Mouse (Mus musculus) forebrain, embryonic 16.5 days (tissue): Measurements from ENCODE around the gene Rab3gap2. TPM values are rescaled to one million over a fixed set of nuclear protein-coding genes. Genes with fewer than 3 reads are reported as not detected.

Source experiments
- ATAC-seq: fragments of 200-750 bp; cut with Nextera tagmentation; 2 replicates; pipeline ENCODE4 v1.8.0; 2017; ENCODE audit warnings: mild to moderate bottlenecking, moderate library complexity
- H3K27ac ChIP-seq: fragments of 300-500 bp; sonication (generic); 2 replicates; pipeline ENCODE4 v1.5.1; 2014; ENCODE audit warnings: low read length, control low read depth
- H3K27me3 ChIP-seq: fragments of 300-500 bp; sonication (generic); replicated peaks from 2 replicates; pipeline ENCODE4 v1.6.1; 2014; ENCODE audit warnings: low read length; ENCODE audit not compliant: control insufficient read depth, insufficient read depth
- H3K36me3 ChIP-seq: fragments of 300-500 bp; sonication (generic); 2 replicates; pipeline ENCODE4 v1.6.1; 2014; ENCODE audit not compliant: control insufficient read depth, insufficient read depth
- H3K4me1 ChIP-seq: fragments of 300-500 bp; sonication (generic); replicated peaks from 2 replicates; pipeline ENCODE4 v1.6.1; 2014; ENCODE audit warnings: low read length; ENCODE audit not compliant: control insufficient read depth, insufficient read depth
- H3K4me2 ChIP-seq: fragments of 300-500 bp; sonication (generic); 2 replicates; pipeline ENCODE4 v1.6.1; 2014; ENCODE audit warnings: mild to moderate bottlenecking, low read length, control low read depth
- H3K4me3 ChIP-seq: fragments of 300-500 bp; sonication (generic); replicated peaks from 2 replicates; pipeline ENCODE4 v1.5.1; 2014; ENCODE audit warnings: mild to moderate bottlenecking, low read length, control low read depth
- H3K9ac ChIP-seq: fragments of 300-500 bp; sonication (generic); replicated peaks from 2 replicates; pipeline ENCODE4 v1.6.1; 2014; ENCODE audit warnings: low read depth, low read length, control low read depth
- H3K9me3 ChIP-seq: fragments of 300-500 bp; sonication (generic); 2 replicates; pipeline ENCODE4 v1.6.1; 2016; ENCODE audit warnings: low read length; ENCODE audit not compliant: control insufficient read depth
- WGBS: fragments of 180-500 bp; shearing (Covaris S2); extraction: QIAGEN DNeasy Blood & Tissue Kit; methylation state at CpG from one replicate; pipeline ENCODE4 v1.1.7; 2014; 5-methylcytosine and 5-hydroxymethylcytosine counted together
- polyA plus RNA-seq: library from polyadenylated mRNA; unstranded; fragments of >200 nt; fragmentation: Nextera tagmentation; extraction: Ambion mirVana; gene quantifications from 2 replicates; pipeline ENCODE4 v1.2.1, GENCODE M21; 2015

Rab3gap2 gene
- polyA plus RNA-seq, 1 experiment from 2014 or later = 30.2 TPM

GRCm38 (mm10) chr1:185196323-185196722, 7.6 kb upstream of the Rab3gap2 start:
- WGBS = 87% methylated on average over 3 of the region's 3 CpGs
- Histone ChIP-seq H3K27ac (no peak overlapping the region), H3K4me2 (no peak overlapping the region), H3K9ac (no peak overlapping the region), H3K9me3 (no peaks in the 10 kb centered on the region), H3K4me3 (no peak overlapping the region), H3K4me1 (peaks cover 4% of the 10 kb centered on the region; the same call in 1 of the 2 replicates), H3K36me3 (no peaks in the 10 kb centered on the region), H3K27me3 (no peaks in the 10 kb centered on the region)
- ATAC-seq = no peak

GRCm38 (mm10) chr1:185200571-185201395, 3.1 kb upstream of the Rab3gap2 start:
- no peak overlapping the region for H3K27ac ChIP-seq
- H3K4me2 ChIP-seq = peak overlapping the region; percentile 9; the same call in 1 of the 2 replicates
- no peak overlapping the region for H3K9ac ChIP-seq
- no peaks in the 10 kb centered on the region for H3K9me3 ChIP-seq
- peaks cover 19% of the 10 kb centered on the region for H3K4me1 ChIP-seq
- H3K27me3 ChIP-seq = no peaks in the 10 kb centered on the region
- H3K36me3 ChIP-seq = no peaks in the 10 kb centered on the region
- no peak overlapping the region for H3K4me3 ChIP-seq
- ATAC-seq = no peak
- WGBS = 16% methylated on average over 22 of the region's 22 CpGs

- no peaks in the 10 kb centered on the region for H3K36me3 ChIP-seq
- no peak overlapping the region for H3K4me2 ChIP-seq
- no peaks in the 10 kb centered on the region for H3K9me3 ChIP-seq
- no peak overlapping the region for H3K9ac ChIP-seq
- ATAC-seq = no peak
- WGBS = 84% methylated on average over 2 of the region's 2 CpGs
- no peak overlapping the region for H3K27ac ChIP-seq
- peaks cover 23% of the 10 kb centered on the region for H3K4me1 ChIP-seq
- H3K4me3 ChIP-seq = no peak overlapping the region
- no peaks in the 10 kb centered on the region for H3K27me3 ChIP-seq
Measured at GRCm38 (mm10) chr1:185201994-185202393, 1.9 kb upstream of the Rab3gap2 start.

GRCm38 (mm10) chr1:185203196-185203908, 565 bp upstream of the Rab3gap2 start:
- Histone ChIP-seq H3K36me3 (no peaks in the 10 kb centered on the region), H3K9ac (peak overlapping the region; percentile 65), H3K4me3 (peak overlapping the region; percentile 83), H3K4me2 (peak overlapping the region; percentile 91), H3K4me1 (peaks cover 23% of the 10 kb centered on the region), H3K27me3 (no peaks in the 10 kb centered on the region), H3K9me3 (no peaks in the 10 kb centered on the region), H3K27ac (peak overlapping the region; percentile 56; the same call in 1 of the 2 replicates)
- 1% methylated on average over 23 of the region's 23 CpGs for WGBS
- no peak for ATAC-seq

- H3K4me3 ChIP-seq = no peak overlapping the region
- H3K9me3 ChIP-seq = no peaks in the 10 kb centered on the region
- no peaks in the 10 kb centered on the region for H3K36me3 ChIP-seq
- WGBS = 76% methylated on average over 8 of the region's 8 CpGs
- no peaks in the 10 kb centered on the region for H3K27me3 ChIP-seq
- peak overlapping the region; percentile 29 for H3K4me2 ChIP-seq
- peak overlapping the region; percentile 24; the same call in 1 of the 2 replicates for H3K9ac ChIP-seq
- H3K4me1 ChIP-seq = peaks cover 23% of the 10 kb centered on the region
- no peak for ATAC-seq
- no peak overlapping the region for H3K27ac ChIP-seq
Measured at GRCm38 (mm10) chr1:185205090-185205489, 1.2 kb downstream of the Rab3gap2 start.

GRCm38 (mm10) chr1:185207851-185208595, 4.1 kb downstream of the Rab3gap2 start:
- ATAC-seq = no peak
- Histone ChIP-seq H3K27me3 (no peaks in the 10 kb centered on the region), H3K4me3 (no peak overlapping the region), H3K36me3 (no peaks in the 10 kb centered on the region), H3K4me2 (no peak overlapping the region), H3K9ac (no peak overlapping the region), H3K27ac (no peak overlapping the region), H3K4me1 (peaks cover 17% of the 10 kb centered on the region), H3K9me3 (no peaks in the 10 kb centered on the region)
- WGBS = 92% methylated on average over 13 of the region's 13 CpGs

- H3K4me1 ChIP-seq = peaks cover 12% of the 10 kb centered on the region
Measured at GRCm38 (mm10) chr1:185208766-185209165, 4.8 kb downstream of the Rab3gap2 start.

GRCm38 (mm10) chr1:185209641-185210176, 5.8 kb downstream of the Rab3gap2 start:
- Histone ChIP-seq H3K4me1 (peaks cover 12% of the 10 kb centered on the region), H3K36me3 (peaks cover 3% of the 10 kb centered on the region; the same call in 1 of the 2 replicates), H3K9ac (no peak overlapping the region), H3K4me3 (no peak overlapping the region), H3K27me3 (no peaks in the 10 kb centered on the region), H3K27ac (no peak overlapping the region), H3K9me3 (no peaks in the 10 kb centered on the region), H3K4me2 (no peak overlapping the region)
- ATAC-seq = no peak
- WGBS = 37% methylated on average over 8 of the region's 8 CpGs

More at GRCm38 (mm10) chr1:185208766-185209165, 4.8 kb downstream of the Rab3gap2 start:
- no peaks in the 10 kb centered on the region for H3K27me3 ChIP-seq
- WGBS = 89% methylated on average over 8 of the region's 8 CpGs
- no peak overlapping the region for H3K27ac ChIP-seq
- H3K4me2 ChIP-seq = no peak overlapping the region
- H3K4me3 ChIP-seq = no peak overlapping the region
- no peak for ATAC-seq
- H3K9me3 ChIP-seq = no peaks in the 10 kb centered on the region
- no peaks in the 10 kb centered on the region for H3K36me3 ChIP-seq
- H3K9ac ChIP-seq = no peak overlapping the region
